Mouse (Mus musculus): ENCODE results near the gene Gjb4.
A peak's percentile ranks its signal among the peaks of the same experiment; 100 is the strongest.

DNA sequence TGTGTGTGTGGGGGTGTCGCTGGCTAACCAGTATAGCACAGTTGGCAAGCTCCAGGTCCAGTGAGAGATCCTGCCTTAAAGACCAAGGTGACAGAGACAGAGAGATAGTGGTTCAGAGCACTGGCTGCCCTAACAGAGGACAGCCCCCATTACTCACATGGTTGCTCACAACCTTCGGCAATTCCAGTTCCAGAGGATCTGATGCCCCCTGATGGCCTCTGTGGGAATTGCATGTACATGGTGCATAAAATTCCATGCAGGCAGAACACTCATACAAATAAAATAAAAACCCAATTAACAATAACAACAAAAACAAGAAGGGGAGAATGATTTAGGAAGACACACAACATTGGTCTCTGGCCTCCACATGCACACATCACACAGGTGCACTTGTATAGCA lies 16.6 kb upstream of the Gjb4 start:
- TF ChIP-seq CTCF (IDR thresholded peaks at IDR 0.05) (peak; percentile 57), EP300 (IDR thresholded peaks at IDR 0.05) (no peak)

Data from lung, postnatal 0 days (tissue).